Mouse (Mus musculus): ENCODE results near the gene Stx5a.
"Not testable (repeated sequence)": the region's sequence is repeated elsewhere in the genome, so short reads cannot be mapped to it uniquely, and the experiment has no call there.

Gene Stx5a

GRCm38 (mm10) chr19:8716767-8717475 is 24.3 kb upstream of the Stx5a start:
- no peak for DNase-seq

DNA sequence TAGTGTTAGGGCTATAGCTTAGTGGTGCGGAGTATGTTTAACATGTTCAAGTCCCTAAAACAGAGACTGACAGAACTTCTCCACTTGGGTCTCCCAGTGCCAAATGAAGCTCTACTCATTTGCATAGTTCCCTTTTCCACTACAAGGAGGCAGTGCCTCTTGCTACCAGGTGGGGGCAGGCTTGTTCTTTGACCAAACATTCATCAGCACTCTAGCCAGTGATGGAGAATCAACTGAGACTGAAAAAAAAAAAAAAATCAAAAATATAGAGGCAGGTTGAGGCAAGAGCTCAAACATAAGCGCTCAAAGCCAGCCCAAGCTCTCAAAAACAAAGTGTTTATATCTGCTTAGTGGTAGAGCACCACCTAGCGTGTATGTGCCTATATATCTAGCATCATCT is 22.9 kb upstream of the Stx5a start:
- DNase-seq, result peak; percentile 73

GRCm38 (mm10) chr19:8719037-8719436 is 22.2 kb upstream of the Stx5a start:
- DNase-seq, result peak; percentile 22

GRCm38 (mm10) chr19:8721378-8721777 is 19.8 kb upstream of the Stx5a start:
- no peak for DNase-seq

GRCm38 (mm10) chr19:8722021-8722420 is 19.2 kb upstream of the Stx5a start:
- no peak for DNase-seq

- DNase-seq, result no peak
These were observed 18.7 kb upstream of the Stx5a start for GRCm38 (mm10) chr19:8722559-8722906.

GRCm38 (mm10) chr19:8722907-8723573 is 18.2 kb upstream of the Stx5a start, which contains the start of gene Slc3a2:
Gene Slc3a2 (minus strand): TSS chr19:8723369.
- peak; percentile 96 for DNase-seq

DNA sequence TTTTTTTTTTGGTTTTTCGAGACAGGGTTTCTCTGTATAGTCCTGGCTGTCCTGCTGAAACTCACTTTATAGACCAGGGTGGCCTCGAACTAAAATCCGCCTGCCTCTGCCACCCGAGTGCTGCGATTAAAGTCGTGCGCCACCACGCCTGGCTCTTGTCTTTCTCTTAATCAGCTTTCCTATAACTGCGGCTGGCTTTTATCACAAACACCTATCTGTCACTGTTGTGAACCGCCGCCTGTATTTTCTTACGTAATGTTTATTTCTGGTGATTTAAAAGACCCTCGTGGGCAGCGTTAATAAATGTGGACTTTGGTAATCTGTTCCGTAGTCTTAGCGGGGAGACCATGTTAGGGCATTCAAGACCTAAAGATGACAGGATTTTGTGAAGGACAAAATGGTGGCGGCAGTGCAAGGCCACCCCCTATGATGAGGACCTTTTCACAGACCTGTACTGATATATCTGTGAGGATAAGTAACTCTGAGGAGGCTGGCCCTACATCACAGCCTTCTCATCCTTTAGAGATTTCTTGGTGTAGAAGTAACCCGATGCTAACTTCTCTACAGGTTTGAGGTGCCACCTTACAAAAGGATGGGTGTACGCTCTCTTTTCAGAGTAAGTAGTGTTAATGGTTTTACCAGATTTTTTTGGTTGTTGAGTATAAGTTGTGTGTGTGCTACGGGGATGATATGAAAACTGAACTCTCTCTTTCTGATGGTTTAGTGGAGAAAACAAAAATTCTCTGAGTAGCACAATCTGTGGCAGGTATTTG is 17.5 kb upstream of the Stx5a start:
- DNase-seq, result no peak

- no peak for DNase-seq
These were observed 16.8 kb upstream of the Stx5a start for GRCm38 (mm10) chr19:8724392-8724791.

DNA sequence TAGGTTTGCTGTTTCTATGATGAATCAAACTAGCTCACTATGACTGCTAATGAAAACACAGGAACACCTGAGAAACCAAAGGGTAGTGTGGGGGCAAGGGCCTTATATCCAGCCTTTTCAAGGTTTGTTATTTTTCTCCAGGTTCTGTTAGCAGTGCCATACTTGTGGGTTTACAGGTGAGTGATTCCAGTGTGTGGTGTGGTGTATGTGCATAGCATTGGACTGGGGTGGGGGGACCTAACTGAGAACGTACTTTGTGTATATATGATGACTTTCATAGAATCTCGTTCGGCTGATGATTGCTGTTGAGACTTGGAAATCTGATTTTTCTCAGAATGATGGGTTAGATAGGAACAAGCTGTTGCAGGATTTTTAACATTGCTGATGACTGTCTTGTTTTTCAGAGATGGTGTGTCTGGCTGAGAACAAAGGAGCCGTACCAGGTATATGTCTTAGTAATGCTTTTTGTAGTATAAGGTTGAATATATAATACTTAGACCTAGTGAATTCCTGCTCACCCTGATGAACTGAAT is 16.1 kb upstream of the Stx5a start:
- DNase-seq, result no peak

- no peak for DNase-seq
These were observed 14.4 kb upstream of the Stx5a start for GRCm38 (mm10) chr19:8726609-8727390.

- no peak for DNase-seq
These were observed 13.6 kb upstream of the Stx5a start for GRCm38 (mm10) chr19:8727495-8728114.

DNA sequence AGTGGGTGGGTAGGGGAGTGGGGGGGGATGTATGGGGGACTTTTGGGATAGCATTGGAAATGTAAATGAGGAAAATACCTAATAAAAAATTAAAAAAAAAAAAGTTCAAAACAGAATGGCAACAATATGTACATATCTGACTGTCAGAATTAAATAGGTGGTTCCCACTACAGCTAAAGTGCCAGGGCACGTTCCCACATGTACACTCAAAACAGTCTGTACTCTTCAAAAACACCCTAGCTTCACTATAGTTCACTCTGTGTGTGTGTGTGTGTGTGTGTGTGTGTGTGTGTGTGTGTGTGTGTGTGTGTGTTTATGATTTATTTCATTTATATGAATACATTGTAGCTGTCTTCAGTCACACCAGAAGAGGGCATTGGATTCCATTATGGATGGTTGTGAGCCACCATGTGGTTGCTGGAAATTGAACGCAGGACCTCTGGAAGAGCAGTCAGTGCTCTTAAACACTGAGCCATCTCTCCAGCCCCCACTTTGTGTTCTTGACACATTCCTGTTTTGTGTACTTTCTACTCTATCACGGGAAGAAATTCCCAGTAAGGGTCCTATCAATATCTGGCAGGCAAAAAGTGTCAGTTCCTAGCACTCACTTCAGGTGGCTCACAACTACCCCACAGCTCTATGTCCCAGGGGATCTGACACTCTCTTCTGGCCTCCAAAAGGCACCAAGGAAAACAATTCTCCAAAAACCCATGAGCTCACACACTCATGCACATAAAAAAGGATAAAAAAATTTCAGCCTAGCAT is 12.7 kb upstream of the Stx5a start:
- not testable (repeated sequence) for DNase-seq

DNA sequence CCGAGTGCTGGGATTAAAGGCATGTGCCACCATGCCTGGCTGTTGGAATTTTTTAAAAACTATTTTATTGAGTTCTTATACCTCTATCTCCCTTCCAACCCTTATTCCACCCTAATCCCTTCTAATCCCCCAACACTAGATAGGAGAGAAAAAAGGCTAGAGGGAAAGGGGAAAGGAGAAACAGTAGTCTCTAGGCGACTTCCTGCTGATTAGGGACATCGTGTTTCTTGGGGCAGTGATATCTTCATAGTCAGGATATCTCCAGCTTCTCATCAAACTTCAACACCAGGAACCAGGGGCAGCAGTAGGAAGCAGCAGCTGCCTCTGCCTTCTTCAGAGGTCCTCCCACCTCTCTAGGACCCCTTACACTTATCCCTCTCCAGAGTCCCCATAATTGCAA is 6.9 kb upstream of the Stx5a start:
- no peak for DNase-seq

DNA sequence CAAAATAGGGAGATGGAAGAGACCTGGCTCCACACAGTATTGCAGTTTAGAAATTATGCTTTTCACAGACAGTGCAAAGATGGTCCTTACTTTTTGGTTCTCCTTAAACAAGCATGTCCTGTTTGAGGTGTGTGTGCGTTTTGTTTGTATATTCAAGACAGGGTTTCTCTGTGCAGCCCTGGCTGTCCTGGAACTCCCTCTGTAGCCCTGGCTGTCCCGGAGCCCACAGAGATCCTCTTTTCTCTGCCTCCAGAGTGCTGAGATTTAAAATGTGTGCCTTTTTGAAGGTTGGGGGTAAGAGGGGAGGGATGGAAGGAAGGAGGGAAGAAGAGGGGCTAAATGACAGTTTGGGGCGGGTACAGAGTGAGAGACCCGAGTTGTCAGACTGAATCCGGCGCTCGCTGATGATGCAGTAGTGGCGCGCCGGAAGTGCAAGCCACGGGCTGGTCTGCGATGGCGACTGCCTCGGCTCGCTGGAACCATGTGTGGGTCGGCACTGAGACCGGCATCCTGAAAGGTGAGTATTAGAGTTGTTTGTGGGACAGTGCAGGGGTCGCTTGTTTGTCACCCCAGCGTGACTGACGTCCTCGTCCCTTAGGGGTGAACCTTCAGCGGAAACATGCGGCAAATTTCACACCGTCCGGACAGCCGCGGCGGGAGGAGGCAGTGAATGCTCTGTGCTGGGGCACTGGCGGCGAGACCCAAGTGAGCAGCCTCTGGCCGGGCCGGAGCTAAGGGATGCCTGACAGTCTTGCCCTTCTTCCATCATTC is 5.6 kb upstream of the Stx5a start, which contains the start of gene Wdr74:
TSS of gene Wdr74 (plus strand) at position 439 of the 771 bp plus-strand sequence.
- DNase-seq, result peak; percentile 92

DNA sequence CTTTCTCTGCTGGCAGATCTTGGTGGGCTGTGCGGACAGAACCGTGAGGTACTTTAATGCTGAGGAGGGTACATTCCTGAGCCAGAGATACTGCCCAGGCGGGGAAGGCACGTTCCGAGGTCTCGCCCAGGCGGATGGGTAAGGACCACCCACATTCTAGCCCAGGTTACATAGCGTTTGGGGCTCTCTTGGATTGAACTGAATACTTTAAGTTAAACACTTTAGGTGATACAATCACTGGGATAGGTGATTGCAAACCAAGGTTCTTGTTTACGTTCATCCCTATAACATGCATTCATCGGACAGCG is 5.1 kb upstream of the Stx5a start:
- DNase-seq, result no peak

DNA sequence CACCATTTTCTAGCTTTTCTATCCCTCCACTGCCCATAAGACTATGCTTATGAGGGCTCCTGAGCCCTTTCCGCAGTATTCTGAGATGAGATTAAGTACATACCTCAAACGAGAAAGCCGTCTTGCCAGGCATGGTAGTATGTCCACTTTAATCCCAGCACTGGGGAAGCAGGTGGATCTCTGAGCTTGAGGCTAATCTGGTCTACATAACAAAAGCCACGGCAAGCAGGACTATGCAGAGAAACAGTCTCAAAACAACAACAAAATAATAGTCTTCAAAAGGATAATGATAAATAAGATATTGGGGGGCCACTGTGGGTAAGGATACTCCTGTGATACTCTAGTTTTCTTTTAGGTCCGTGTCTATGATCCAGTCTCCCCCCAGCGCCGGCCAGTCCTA is 2.3 kb upstream of the Stx5a start:
- no peak for DNase-seq

GRCm38 (mm10) chr19:8739646-8740045 is 1.6 kb upstream of the Stx5a start:
- DNase-seq, result no peak

- peak; percentile 39 for DNase-seq
These were observed 610 bp upstream of the Stx5a start, which contains the start of gene 1700092M07Rik for GRCm38 (mm10) chr19:8740603-8741002. Gene 1700092M07Rik (plus strand): TSS chr19:8740718.

- DNase-seq, result peak; percentile 33
These were observed 963 bp downstream of the Stx5a start for GRCm38 (mm10) chr19:8742176-8742575.

DNA sequence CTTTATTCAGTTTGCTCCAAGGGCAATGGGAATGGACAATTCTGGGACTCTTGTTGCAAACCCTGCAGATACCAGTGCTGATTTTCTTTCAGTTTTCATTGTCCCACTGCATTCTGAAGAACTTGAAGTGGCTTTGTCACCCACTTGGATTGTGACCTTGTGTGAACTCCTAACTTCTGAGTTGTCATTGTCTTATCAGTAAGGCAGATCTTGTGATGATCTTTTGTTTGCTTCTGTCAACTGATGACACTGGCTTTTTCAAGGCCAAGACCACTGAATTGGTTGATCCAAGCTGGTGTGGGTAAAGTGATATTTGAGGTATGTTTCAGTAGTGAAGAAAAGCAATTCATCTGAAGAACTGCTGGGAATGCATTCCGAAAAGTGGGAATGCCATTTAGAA is 4.2 kb downstream of the Stx5a start:
- no peak for DNase-seq
